Mouse (Mus musculus) fibroblast of lung, adult 2 months (primary cell): Measurements from ENCODE around the gene Zbtb24.
"Not testable (repeated sequence)": the region's sequence is repeated elsewhere in the genome, so short reads cannot be mapped to it uniquely, and the experiment has no call there.

ENCODE experiments used
- DNase-seq: peaks from one replicate; pipeline ENCODE4 v3.0.0-alpha.2; 2011; ENCODE audit warnings: low read depth

Zbtb24 gene

DNA sequence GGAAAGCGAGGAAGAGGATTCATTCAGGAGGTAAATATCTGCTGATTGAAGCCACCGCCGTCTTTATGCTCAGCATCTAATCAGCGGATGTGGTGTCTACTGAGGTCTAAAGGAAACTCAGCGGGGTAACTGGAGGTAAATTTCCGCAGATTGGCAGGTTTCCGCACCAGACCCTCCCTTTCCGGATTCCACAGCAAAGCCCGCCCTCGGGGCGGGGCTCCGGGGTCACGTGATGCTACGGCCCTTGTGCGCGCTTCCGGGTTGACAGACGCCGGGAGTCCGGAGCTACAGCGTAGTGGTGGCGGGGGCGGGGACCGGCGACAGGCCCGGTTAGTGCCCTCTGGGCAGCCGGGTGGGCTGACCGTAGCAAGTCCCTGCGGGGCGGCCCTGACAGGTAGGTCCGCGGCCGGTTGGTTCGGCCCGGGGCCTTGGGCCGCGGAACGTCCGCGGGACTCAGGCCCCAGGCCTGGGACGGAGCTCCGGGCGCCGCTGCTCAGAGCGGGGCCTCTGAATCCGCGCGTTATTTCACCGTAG, at the start of gene Zbtb24:
Gene Zbtb24 (plus strand): TSS at position 247 of the 534 bp plus-strand sequence.
- peak; percentile 84 for DNase-seq

DNA sequence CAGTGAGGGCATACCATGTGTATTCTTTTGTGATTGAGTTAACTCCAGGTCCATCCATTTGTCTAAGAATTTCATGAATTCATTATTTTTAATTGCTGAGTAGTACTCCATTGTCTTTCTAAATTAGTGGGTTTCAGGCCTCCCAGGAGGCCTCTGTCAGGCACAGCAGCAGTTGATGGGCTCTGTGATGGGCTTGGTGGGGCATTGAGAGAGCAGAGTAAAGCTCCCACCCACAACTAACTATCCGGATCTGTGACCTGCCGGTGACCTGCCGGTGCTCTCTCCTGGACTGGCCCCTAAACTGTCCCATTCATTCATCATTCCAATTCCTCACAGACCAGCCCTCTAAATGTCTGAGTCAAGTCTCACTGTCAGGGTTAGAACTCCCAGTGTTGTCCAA, 49.1 kb upstream of the Zbtb24 start:
- no peak for DNase-seq

DNA sequence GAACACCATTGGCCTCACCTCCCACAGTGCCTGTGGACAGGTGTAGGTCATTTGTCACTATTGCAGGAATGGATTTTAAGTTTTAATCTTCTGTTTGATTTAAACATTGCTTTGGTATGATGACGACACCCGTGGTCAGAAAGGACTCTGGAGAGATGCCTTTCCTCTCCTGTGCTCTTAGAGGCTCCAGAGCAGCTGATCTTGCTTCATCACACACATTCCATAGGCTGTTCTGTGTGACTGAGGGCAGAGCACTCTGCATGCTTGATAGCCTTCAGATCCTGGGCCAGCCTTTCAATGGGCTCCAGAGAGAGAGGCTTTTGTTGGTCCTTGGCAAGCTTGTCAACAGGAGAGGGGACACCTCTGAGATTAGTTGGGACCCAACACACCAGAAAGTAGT, 46.8 kb upstream of the Zbtb24 start:
- DNase-seq = no peak

DNA sequence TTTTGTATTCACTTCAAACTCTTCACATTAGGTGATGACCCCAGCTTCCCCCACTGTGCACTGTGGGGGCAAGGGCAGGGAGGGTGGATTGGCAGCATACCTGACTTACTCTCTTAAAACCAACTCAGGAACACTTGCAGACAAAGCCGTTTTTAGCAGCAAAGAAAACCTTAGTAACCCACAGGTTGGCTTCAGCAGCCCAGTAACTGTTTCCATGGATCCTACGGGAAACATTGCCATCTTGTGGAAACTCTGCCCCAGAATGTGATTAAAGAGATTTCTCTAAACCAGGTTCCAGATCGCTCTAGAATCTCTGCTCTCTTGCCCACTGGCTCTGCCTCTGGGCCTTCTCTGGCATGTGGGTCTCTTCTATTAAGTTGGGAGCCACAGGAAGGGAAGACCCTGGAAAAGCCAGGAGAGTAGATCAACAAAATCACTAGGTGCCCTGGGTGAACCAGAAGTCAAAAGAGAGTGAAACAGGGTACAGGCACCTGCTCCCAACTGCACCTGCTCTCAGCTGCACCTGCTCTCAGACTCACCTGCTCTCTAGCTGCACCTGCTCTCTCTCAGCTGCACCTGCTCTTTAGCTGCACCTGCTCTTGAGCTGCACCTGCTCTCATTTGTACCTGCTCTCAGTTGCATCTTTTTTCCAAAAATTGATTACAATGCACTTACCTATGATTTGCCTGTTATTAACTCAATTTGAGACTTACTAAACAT, 46.1 kb upstream of the Zbtb24 start:
- DNase-seq = peak; percentile 13

DNA sequence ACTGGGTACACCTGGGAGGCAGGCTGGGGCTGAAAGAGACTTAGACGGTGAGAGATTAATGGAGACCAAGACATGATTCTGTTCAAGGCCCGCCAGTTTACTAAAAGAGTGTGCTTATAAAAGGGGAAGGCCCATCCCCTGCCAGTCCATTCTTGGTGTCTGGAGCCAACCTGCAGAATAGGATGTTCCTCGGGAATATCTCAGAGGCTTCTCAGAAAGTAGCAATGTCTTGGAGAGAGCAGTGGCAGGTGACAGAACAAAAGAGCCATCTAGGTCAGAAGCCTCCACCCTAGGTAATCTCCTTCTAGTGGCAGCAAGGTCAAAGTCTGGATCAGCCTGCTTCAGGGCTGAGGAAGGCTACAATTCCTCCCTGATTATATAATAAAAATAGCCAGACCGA, 40.0 kb upstream of the Zbtb24 start:
- DNase-seq = not testable (repeated sequence)

DNA sequence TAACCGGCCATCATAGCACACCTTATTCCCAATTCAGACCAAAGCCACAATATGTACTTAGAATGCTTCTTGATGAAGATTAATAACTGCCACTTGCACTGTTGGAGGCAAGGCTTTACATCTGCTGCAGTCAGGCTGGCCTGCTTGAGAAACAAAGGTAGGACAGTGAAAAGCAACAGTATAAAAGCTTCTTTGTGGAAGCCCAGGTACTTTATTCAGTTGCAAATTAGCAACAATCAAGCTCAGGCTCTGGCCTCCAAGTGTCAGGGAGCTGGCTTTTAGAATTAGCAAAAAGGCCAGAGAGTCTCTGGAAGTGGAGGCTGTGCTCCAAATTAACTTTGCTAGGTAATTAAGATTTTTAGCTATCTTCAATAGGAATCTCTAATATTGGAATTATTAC, 39.4 kb upstream of the Zbtb24 start:
- DNase-seq = not testable (repeated sequence)

DNA sequence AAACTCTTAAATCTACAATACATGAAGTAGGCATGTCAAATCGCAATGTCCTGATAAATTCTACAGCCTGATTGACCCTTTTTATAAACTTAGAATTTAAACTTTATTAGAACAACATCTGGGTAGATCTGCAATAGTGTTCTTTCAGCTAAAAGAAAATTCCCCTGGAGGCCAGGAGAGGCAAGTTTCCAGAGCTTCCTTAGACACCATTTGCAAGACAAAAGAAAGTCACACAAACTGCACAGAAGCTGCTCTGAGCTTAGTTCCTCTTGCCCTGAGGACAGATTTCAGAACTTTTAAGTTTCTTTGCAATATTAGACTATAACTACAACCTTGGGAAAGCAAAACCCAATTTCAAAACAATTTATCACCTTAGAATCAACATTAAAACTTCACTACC, 36.7 kb upstream of the Zbtb24 start:
- DNase-seq = not testable (repeated sequence)

DNA sequence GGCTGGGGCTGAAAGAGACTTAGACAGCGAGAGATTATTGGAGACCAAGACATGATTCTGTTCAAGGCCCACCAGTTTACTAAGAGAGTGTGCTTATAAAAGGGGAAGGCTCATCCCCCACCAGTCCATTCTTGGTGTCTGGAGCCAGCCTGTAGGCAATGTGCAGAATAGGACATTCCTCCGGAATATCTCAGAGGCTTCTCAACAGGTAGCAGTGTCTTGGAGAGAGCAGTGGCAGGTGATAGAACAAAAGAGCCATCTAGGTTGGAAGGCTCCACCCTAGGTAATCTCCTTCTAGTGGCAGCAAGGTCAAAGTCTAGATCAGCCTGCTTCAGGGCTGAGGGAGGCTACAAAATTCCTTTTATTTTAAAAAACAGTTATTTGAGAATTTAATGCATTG, 34.8 kb upstream of the Zbtb24 start:
- DNase-seq = not testable (repeated sequence)

DNA sequence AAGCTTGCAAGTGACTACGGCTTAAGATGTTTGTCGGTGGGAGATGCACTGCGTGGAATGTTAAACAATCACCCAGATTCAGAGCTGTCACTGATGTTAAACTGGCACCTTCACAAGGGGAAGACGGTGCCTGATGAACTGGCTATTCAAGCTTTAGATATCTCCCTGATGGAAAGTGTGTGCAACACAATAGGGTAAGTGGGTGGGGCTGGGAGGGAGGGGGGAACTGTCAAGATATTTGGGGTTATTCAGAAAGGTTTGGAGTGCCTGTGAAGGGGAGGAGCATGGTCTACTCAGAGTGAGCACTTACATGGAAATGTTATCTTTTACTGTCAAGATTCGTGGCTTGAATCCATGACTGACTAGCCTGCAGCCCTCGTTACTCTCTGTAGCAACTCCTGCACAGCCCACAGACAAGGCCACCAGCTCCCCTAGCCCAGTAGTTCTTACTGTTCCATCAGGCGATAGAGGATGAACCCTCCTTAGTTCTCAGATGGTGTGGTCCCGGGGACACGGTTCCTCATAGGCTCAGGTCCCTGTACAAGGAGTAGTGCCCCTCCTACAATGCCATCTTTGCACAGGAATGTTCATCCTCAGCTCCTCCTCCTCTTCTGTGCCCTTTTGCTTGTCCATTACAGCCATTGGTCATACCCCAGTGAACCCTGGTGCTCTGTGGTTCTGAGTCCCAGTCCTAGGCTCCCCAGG, 29.5 kb upstream of the Zbtb24 start:
- DNase-seq = no peak

DNA sequence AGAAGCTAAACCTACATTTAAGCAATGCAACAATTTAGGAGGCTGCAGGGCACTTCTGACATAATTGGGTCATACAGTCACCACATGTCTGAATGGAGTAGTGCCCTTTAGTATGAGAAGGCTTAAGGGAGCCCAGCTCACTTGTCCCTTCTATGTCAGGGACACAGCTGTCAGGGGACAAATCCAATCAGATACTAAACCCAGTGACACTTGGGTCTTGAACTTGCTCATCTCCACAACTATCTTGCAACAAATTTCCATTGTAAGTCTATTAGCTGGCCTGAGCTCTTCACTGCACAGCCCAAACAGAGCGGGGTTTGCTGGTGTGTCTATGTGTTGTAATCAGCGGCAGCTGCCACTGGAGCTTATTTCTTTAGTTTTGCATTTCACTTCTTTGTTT, 26.5 kb upstream of the Zbtb24 start:
- DNase-seq = no peak

DNA sequence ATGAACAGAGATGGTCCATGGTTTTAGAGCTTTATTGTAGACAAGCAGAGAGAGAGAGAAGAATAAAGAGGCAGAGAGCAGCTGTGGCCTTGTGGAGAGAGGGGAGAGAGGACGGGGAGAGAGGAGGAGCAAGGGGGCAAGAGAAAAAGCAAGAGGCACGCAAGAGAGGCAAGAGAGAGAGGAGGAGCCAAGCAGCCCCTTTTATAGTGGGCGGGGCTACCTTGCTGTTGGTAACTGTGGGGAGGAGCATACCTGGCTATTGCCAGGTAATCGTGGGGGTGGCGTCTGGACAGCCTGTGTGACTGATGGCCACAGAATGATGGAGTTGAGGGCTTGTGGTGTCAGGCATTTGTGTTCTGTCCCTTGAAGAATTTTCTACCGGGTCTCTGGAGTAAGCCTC, 23.8 kb upstream of the Zbtb24 start:
- no peak for DNase-seq

DNA sequence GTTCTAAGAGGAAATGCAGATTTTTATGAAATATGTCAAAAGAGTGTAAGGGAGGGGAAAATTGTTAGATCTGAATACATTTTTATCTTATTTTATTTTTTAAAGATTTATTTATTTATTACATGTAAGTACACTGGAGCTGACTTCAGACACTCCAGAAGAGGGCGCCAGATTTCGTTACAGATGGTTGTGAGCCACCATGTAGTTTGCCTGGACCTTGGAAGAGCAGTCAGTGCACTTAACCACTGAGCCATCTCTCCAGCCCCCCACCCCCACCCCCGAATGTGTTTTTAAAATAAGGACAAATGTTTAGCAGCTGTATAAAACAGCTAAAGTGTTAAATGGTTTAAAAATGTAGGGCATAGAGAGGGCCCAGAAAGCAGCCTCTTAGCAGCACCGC, 15.6 kb upstream of the Zbtb24 start:
- no peak for DNase-seq

DNA sequence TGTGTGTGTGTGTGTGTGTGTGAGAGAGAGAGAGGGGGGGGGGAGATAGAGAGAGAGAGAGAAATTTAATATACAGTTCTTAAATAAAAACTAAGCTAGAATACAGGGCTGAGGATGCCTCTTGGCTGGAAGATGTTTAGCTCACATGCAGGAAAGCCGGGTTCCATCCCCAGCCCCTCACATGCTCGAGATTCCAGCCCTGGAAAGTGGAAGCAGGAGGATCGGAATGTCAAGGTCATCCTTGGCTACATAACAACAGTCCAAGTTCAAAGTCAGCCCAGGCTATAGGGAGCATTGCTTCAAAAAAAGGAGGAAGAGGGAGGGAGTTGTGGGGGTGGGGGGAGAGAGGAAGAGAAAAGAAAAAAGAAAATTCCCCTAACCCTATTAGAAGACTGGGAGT, 15.0 kb upstream of the Zbtb24 start:
- no peak for DNase-seq

DNA sequence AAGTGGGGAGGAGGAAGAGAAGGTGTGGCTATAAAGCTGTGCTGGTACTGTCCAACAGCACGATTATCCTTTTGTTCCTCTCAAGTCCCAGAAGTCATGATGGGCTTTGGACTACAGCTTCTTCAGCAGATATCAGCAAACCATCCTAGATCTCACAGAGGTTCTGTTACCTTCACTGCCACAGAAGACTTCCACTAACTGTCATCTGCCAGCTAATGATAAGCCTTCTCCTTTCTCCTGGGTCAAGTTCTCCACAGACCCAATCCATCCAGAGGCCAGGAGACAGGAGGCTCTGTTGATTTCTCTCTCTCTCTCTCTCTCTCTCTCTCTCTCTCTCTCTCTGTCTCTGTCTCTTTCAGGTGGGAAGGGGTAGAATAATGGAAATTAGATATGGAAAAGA, 2.0 kb upstream of the Zbtb24 start:
- DNase-seq = no peak

DNA sequence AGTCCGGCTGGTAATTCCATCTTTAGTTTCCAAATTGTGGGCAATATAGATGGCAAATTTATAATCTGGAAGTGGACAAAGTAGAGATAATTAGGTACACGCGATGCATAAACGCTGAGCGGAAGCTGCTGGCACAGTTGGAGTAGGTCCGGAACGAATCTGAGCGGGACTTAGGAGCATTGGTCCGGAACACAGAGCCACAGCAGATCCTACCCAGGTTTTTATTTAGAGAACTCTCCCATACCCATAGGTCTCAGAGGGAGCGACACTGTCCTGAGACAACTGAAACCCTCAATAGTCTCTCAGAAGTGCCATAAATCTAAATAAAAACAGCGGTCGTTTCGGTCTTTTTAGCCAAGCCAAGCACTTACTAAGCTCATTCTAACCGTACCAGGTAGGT, 499 bp upstream of the Zbtb24 start:
- no peak for DNase-seq

DNA sequence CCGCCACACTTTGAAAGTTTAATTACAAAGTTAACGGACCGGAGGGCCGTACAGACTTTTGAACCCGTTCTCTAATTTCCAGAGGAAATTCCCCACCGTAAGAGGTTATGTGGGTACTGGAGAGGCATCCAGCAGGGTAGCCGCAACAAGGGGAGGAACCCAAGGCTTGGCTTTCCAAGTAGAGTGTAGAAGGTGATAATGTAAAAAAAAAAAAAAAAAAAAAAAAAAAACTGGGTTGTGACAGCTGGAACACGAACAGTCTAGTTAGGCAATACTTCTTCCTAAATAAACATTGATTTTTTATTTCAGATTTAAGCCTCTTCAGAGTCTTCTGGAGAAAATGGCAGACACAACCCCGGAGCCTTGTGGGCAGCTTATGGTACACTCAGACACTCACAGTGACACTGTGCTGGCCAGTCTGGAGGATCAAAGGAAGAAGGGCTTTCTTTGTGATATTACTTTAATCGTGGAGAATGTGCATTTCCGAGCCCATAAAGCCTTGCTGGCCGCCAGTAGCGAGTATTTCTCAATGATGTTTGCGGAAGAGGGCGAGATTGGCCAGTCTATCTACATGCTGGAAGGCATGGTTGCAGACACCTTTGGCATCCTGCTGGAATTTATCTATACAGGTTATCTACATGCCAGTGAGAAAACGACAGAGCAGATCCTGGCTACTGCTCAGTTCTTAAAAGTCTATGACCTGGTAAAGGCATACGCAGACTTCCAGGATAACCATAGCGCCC, 768 bp downstream of the Zbtb24 start:
- DNase-seq = no peak

DNA sequence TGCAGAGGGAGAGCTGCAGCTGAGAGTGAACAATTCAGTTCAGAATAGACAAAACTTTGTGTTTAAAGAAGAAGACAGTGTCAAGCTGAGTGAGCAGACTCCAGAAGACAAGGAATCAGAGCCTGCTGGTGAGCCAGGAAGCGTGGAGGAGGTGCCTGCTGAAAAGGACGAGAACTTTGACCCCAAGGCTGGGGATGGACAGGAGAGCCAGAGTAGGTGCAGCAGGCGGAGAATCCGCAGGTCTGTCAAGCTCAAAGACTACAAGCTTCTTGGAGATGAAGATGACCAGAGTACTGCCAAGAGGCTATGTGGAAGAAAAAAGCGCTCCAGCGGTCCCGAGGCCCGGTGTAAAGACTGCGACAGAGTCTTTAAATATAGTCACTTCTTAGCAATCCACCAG, 1.5 kb downstream of the Zbtb24 start:
- no peak for DNase-seq

DNA sequence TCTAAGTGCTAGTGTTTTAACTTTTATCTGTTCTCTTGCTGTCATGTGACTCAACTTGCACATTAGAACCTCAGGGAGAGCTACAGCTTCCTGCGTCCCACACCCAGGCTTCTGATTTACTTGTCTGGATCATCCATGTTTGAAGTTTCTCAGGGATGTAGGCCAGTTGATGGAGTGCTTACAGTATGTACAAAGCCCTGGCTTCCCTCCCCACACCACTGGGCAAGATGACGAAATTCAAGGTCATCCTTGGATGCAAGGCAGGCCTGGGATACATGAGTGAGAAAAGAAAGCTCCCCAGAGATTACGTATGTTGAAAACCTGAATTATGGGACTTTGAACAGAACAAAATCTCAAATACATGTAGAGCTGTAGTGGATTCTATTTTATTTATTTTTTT, 2.6 kb downstream of the Zbtb24 start:
- no peak for DNase-seq

DNA sequence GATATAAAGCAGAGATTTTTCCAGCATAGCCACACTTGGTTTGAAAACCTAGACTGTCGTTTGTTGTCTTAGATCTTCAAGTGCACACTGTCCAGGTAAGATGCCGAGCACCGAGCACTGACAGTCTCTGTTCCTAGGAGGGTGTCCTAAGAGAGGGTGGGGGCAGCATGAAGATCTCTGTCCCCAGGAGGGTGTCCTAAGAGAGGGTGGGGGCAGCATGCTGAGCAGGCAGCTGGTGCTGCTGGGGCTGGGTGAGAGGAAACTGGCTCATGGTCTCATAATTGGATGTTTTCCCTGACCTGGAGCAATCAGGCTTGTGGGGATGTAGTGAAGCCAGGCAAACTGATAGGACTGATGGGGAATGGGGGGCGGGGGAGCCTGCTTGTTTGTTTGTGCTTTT, 9.8 kb downstream of the Zbtb24 start:
- DNase-seq = no peak

DNA sequence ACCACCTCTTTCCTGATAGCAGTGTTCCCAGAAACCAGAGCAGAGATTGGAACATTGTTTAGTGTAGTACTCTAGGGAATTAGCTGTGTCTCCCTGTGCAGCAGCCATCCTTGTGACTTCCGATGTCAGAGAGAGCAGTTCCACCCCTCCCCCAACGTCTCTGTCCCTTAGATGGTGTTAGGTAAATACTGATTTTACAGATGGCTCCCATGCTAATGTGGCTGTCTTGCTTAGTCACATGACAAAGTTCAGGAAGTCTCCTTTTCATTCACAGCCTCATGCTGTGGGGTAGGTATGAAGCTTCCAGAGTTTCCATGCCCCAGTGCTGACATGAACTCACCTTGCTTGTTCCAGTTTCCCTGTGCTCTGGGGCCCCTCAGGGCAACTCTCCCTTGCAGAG, 10.3 kb downstream of the Zbtb24 start:
- no peak for DNase-seq

DNA sequence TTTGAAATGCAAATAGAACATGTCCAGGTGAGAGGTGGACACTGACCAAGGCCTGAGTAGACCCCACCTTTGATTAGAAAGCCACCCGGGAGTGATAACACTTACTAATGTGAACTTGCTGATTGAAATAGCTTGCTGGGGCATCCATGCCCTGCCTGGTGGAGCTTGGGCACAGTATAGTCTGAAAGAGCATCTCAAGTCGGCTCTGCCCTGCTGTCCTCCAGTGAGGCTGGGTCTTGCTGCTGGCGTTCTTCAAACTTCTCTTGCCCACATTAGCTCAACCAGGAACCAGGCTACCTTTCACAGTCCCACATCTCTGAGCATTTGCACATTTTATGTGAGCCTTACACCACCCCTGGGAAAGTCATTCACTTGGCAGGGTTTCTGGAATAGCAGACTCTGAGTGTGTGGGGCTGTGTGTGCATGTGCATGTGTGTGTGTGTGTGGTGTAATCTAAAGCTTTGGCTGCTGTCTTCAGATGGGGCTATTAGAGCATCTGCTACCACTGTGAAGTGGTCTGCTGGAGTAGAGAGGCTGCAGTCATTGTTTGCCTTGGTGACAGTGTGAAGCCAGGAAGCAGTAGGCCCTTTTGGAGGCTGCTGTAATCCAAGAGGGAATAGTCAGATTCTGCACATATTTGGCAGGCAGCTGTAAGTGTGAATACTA, 11.0 kb downstream of the Zbtb24 start:
- no peak for DNase-seq

DNA sequence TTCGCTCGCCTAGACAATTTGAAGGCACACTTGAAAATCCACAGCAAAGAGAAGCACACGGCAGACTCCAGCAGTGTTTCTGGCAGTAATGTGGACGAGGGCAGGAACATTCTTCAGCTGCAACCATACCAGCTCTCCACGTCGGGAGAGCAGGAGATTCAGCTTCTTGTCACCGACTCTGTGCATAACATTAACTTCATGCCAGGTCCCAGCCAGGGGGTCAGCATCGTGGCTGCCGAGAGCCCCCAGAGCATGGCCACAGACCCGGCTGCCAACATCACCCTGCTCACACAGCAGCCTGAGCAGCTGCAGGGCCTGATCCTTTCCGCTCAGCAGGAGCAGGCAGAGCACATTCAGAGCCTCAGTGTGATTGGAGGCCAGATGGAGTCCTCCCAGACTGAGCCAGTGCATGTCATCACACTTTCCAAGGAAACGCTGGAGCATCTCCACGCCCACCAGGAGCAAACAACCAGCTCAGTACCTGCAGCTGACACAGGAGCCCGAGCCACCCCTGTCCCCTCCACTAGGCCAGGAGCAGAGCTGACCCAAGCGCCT, 14.3 kb downstream of the Zbtb24 start:
- DNase-seq = no peak
